Mouse (Mus musculus): ENCODE results near the gene Adnp. TPM values are rescaled to one million over a fixed set of nuclear protein-coding genes. Genes with fewer than 3 reads are reported as not detected.

The Adnp gene
- polyA plus RNA-seq (2015; fragmentation: Nextera tagmentation; extraction: Ambion mirVana): 6.0 and 13.1 TPM in 2 replicates

DNA sequence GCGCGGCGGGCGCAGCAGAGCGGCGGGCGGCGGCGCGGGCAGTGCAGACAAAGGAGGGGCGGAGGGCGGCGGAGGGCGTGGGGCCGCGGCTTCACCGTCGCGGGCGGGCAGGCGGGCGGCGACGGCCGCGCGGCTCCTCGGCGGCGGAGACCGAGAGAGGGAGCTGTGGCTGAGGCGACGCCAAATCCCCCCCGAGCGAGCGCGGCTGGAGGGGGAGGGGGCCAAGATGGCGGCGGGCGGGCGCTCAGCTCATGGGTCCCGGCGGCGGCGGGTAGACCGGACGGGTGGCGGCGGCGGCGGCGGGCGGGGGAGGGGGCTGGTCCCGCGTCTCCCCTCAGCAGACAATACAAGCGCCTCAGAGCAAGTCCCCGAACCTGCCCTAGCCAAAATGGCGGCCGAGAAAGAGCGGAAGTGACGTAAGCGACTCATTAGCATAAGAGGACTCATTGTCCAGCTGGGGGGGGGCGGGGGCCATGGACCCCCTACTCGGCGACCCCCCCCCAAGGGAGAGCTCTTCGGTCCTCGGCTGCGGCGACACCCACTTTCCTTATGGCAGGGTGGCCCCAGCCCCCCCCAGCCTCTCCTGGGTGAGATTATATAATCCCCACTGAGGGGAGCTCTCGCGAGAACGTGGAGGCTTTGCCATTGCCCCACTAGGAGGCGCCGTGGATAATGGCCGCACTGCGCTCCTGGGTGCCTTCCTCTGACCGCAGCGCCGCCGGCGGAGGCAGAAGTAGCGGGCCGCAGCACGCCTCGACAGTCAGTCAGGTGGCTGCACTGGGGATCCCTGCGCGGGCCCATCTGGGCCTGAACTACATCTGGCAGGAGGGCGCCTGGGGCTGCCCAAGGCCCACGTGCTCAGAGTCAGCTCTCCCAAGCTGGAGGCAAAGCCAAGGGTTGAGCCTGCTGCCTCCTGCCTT, at the start of gene Adnp:
Adnp (minus strand) TSS at position 388 of the 920 bp plus-strand sequence.
- peak; percentile 93 for ATAC-seq (replicated peaks; ENCODE audit: low FRiP score, low read depth)
- 0% methylated on average over 47 of the region's 89 CpGs for WGBS
- peak; percentile 90 for TF ChIP-seq CTCF (IDR thresholded peaks at IDR 0.05; ENCODE audit: low read depth)

DNA sequence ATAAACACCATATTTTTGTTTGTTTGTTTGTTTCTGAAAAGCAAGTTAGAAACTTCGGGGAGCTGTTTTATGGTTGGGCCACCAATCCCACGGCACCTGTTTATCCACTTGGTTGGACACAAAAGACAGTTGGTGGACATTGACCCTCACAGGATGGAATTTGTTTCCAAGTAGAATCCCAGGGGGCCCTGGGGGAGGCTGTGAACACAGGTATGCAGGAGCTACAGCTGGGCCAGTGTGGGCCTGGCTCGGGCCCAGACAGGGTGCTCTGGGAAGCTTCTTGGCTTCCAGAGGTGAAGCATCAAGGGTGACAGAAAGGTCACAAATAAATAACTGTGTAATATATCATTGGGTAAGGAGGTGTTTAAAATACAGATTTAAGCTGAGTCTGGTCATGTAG, 49.6 kb upstream of the Adnp start:
- no peaks in the 10 kb centered on the region for H3K27me3 ChIP-seq (ENCODE audit: insufficient read depth, low read length)
- no peak overlapping the region for H3K4me3 ChIP-seq (replicated peaks; ENCODE audit: low read depth, low read length)
- no peak overlapping the region for H3K4me2 ChIP-seq (ENCODE audit: low read length)
- no peaks in the 10 kb centered on the region for H3K9me3 ChIP-seq (replicated peaks; ENCODE audit: low read length)
- no peak for ATAC-seq (replicated peaks; ENCODE audit: low FRiP score, low read depth)
- H3K27ac ChIP-seq: no peak overlapping the region
- WGBS: 59% methylated on average over 3 of the region's 3 CpGs
- H3K9ac ChIP-seq (ENCODE audit: low read depth, low read length): no peak overlapping the region
- H3K4me1 ChIP-seq (replicated peaks; ENCODE audit: insufficient read depth, low read length): no peaks in the 10 kb centered on the region
- TF ChIP-seq CTCF (IDR thresholded peaks at IDR 0.05; ENCODE audit: low read depth): no peak
- H3K36me3 ChIP-seq (ENCODE audit: insufficient read depth, low read length): no peaks in the 10 kb centered on the region
- DNase-seq (ENCODE audit: low spot score): no peak

More for the DNA sequence above, at the start of gene Adnp:
- Histone ChIP-seq H3K36me3 (ENCODE audit: insufficient read depth, low read length) (peaks cover 12% of the 10 kb centered on the region; the same call in 1 of the 2 replicates), H3K4me1 (replicated peaks; ENCODE audit: insufficient read depth, low read length) (peaks cover 7% of the 10 kb centered on the region; the same call in 1 of the 2 replicates), H3K27ac (peak within 1 kb of the TSS; percentile 99), H3K4me3 (replicated peaks; ENCODE audit: low read depth, low read length) (peak within 1 kb of the TSS; percentile 98), H3K9ac (ENCODE audit: low read depth, low read length) (peak within 1 kb of the TSS; percentile 100), H3K27me3 (ENCODE audit: insufficient read depth, low read length) (no peaks in the 10 kb centered on the region), H3K9me3 (replicated peaks; ENCODE audit: low read length) (no peaks in the 10 kb centered on the region), H3K4me2 (ENCODE audit: low read length) (peak within 1 kb of the TSS; percentile 74)
- peak; percentile 98 for DNase-seq (ENCODE audit: low spot score)

DNA sequence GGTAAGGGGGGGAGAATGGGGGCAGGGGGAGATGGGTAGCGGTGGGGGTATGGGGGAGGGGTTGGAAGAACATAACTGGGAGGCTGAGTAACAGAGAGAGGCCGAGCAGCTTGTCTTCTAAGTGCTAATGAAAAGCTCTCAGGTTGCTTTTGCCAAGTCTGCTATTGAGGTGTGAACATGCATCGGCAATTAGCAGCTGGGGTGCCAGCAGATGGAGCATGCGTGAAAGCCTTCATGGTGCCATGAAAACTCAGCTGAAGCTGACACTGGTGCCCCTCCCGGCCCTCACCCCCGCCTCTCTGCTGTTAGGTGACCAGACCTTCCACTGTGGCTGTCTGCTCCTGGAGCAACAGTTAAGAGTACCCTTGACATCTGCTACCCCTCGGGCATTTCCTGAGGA, 46.9 kb upstream of the Adnp start:
- WGBS: 41% methylated on average over 7 of the region's 7 CpGs
- no peak overlapping the region for H3K4me2 ChIP-seq (ENCODE audit: low read length)
- no peak for TF ChIP-seq CTCF (IDR thresholded peaks at IDR 0.05; ENCODE audit: low read depth)

DNA sequence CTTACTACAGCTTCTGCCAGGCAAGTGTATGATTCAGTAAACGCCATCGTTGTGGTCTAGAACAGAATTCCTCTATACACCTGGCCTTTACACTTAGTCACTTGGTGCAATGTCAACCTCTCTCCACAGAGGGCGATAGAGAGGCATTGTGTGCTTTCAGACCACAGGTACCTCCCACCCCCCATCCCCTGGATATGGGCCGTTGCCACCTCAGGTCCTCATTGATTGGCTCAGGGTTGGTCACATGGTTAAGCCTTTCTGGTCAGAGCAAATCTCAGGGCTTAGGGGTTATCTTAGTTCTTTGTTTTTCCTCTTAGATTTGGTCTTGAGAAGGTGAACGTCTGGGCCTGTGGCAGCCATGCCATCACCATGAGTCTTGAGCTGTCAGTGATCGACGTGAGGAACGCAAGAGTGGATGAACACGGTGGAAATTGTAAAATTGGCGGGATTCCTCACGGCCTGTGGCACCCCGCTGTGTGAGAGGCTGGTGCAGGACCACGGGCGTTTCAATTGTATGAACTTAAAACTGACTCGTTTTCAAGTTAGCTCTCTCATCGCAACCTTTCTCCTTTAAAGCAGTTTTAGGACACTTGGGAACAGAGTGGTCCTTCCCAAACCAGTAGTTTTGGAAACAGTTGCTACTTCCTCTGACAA, 45.9 kb upstream of the Adnp start:
- ATAC-seq (replicated peaks; ENCODE audit: low FRiP score, low read depth): peak; percentile 71
- WGBS: 18% methylated on average over 16 of the region's 16 CpGs
- no peaks in the 10 kb centered on the region for H3K36me3 ChIP-seq (ENCODE audit: insufficient read depth, low read length)

More for the DNA sequence above, 46.9 kb upstream of the Adnp start:
- Histone ChIP-seq H3K27me3 (ENCODE audit: insufficient read depth, low read length) (no peaks in the 10 kb centered on the region), H3K9ac (ENCODE audit: low read depth, low read length) (no peak overlapping the region), H3K9me3 (replicated peaks; ENCODE audit: low read length) (no peaks in the 10 kb centered on the region), H3K4me3 (replicated peaks; ENCODE audit: low read depth, low read length) (no peak overlapping the region), H3K4me1 (replicated peaks; ENCODE audit: insufficient read depth, low read length) (no peaks in the 10 kb centered on the region), H3K27ac (no peak overlapping the region), H3K36me3 (ENCODE audit: insufficient read depth, low read length) (no peaks in the 10 kb centered on the region)
- ATAC-seq (replicated peaks; ENCODE audit: low FRiP score, low read depth): no peak
- DNase-seq (ENCODE audit: low spot score): no peak

DNA sequence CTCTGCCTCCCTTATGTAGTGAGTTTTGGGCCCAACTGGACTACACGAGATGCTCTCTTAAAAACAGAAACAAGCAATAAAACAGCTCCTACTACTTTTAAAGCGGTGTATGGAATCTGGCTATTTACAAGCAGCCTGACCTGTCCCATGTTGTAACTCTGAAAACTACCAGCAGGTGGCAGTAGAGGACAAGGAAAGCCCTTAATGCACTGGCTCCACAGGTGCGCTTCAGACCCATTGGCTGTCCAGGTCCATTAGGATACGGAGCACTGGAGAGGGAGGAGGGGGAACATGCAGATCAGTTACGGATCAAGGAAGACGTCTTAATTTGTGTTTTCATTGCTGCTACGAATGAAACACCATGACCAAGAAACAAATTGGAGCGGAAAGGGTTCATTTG, 43.4 kb upstream of the Adnp start:
- Histone ChIP-seq H3K4me3 (replicated peaks; ENCODE audit: low read depth, low read length) (no peak overlapping the region), H3K4me1 (replicated peaks; ENCODE audit: insufficient read depth, low read length) (no peaks in the 10 kb centered on the region), H3K27me3 (ENCODE audit: insufficient read depth, low read length) (no peaks in the 10 kb centered on the region), H3K9me3 (replicated peaks; ENCODE audit: low read length) (no peaks in the 10 kb centered on the region), H3K27ac (no peak overlapping the region), H3K4me2 (ENCODE audit: low read length) (no peak overlapping the region), H3K36me3 (ENCODE audit: insufficient read depth, low read length) (no peaks in the 10 kb centered on the region), H3K9ac (ENCODE audit: low read depth, low read length) (no peak overlapping the region)
- TF ChIP-seq CTCF (IDR thresholded peaks at IDR 0.05; ENCODE audit: low read depth): peak; percentile 91
- WGBS: 15% methylated on average over 8 of the region's 8 CpGs
- DNase-seq (ENCODE audit: low spot score): peak; percentile 82
- no peak for ATAC-seq (replicated peaks; ENCODE audit: low FRiP score, low read depth)

More for the DNA sequence above, 45.9 kb upstream of the Adnp start:
- TF ChIP-seq CTCF (IDR thresholded peaks at IDR 0.05; ENCODE audit: low read depth): peak; percentile 78
- Histone ChIP-seq H3K9ac (ENCODE audit: low read depth, low read length) (no peak overlapping the region), H3K9me3 (replicated peaks; ENCODE audit: low read length) (no peaks in the 10 kb centered on the region), H3K4me2 (ENCODE audit: low read length) (no peak overlapping the region), H3K4me3 (replicated peaks; ENCODE audit: low read depth, low read length) (no peak overlapping the region), H3K4me1 (replicated peaks; ENCODE audit: insufficient read depth, low read length) (no peaks in the 10 kb centered on the region), H3K27me3 (ENCODE audit: insufficient read depth, low read length) (no peaks in the 10 kb centered on the region), H3K27ac (no peak overlapping the region)
- DNase-seq (ENCODE audit: low spot score): peak; percentile 55

DNA sequence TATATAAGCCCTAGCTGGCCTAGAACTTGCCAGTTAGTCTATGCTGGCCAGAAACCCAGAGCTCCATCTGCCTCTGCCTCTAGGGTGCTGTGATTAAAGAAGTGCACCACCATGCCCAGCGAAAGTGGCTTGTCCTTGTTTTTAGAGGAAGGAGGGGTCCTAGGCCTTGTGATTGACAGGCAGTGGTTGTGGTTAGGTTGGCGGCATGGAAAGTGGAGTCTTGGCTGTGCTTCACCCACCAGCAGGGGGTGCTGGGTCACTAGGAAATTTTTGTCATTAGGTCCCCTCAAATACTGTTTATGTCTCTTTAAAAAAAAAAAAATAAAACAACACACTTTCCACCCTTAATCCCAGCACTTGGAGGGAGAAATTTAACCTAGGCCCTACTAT, 41.9 kb upstream of the Adnp start:
- Histone ChIP-seq H3K9me3 (replicated peaks; ENCODE audit: low read length) (no peaks in the 10 kb centered on the region), H3K4me2 (ENCODE audit: low read length) (no peak overlapping the region), H3K27me3 (ENCODE audit: insufficient read depth, low read length) (no peaks in the 10 kb centered on the region), H3K9ac (ENCODE audit: low read depth, low read length) (no peak overlapping the region), H3K27ac (no peak overlapping the region), H3K4me1 (replicated peaks; ENCODE audit: insufficient read depth, low read length) (no peaks in the 10 kb centered on the region), H3K36me3 (ENCODE audit: insufficient read depth, low read length) (no peaks in the 10 kb centered on the region), H3K4me3 (replicated peaks; ENCODE audit: low read depth, low read length) (no peak overlapping the region)
- ATAC-seq (replicated peaks; ENCODE audit: low FRiP score, low read depth) (no peak), DNase-seq (ENCODE audit: low spot score) (peak; percentile 55)
- WGBS: 30% methylated on average over 2 of the region's 2 CpGs
- peak; percentile 65 for TF ChIP-seq CTCF (IDR thresholded peaks at IDR 0.05; ENCODE audit: low read depth)
